Mouse (Mus musculus) layer of hippocampus, postnatal 10 days (tissue): ENCODE data around the gene Crat. TPM values are rescaled to one million over a fixed set of nuclear protein-coding genes. Genes with fewer than 3 reads are reported as not detected.

Experiments used
- DNase-seq, 2 experiments: peaks; one replicate each; pipeline ENCODE4 v3.0.0; 2021; ENCODE audit warnings: low spot score in 2 of 2
- long read RNA-seq: library from polyadenylated mRNA; stranded (forward); transcript quantifications from one replicate; pipeline ENCODE4 v2.0.0, GENCODE M21; 2023
- total RNA-seq, 2 experiments: library from RNA; stranded (reverse); gene quantifications; 2 replicates each; pipeline ENCODE4 v1.2.3; 2021

The Crat gene
- 10 to 100 TPM; 39.0 to 41.9 TPM for total RNA-seq
- long read RNA-seq, transcript Crat-201 (14 exons, 3,833 nt): major isoform, 18 of 37 reads
- long read RNA-seq, partial matches to known transcripts: 14 of 37 reads
- long read RNA-seq, other reads (novel, unspliced or antisense): 5 of 37 reads

GRCm38 (mm10) chr2:30415157-30415935 lies at the start of gene Crat:
TSS of gene Crat (minus strand) at chr2:30415813.
- DNase-seq: peak; percentile 84 to 91

- DNase-seq: no peak
Measured at GRCm38 (mm10) chr2:30464411-30464810, 48.8 kb upstream of the Crat start.

GRCm38 (mm10) chr2:30463904-30464330 lies 48.3 kb upstream of the Crat start:
- DNase-seq: no peak

- DNase-seq: no peak
Measured at GRCm38 (mm10) chr2:30463341-30463761, 47.7 kb upstream of the Crat start.

- DNase-seq: no peak
Measured at GRCm38 (mm10) chr2:30459241-30459640, 43.6 kb upstream of the Crat start.

GRCm38 (mm10) chr2:30458349-30458748 lies 42.7 kb upstream of the Crat start:
- DNase-seq: no peak

GRCm38 (mm10) chr2:30456104-30456980 lies 40.7 kb upstream of the Crat start:
- no peak for DNase-seq

- no peak for DNase-seq
Measured at GRCm38 (mm10) chr2:30454587-30454986, 39.0 kb upstream of the Crat start.

- DNase-seq: no peak
Measured at GRCm38 (mm10) chr2:30453570-30453969, 38.0 kb upstream of the Crat start.

GRCm38 (mm10) chr2:30451525-30451924 lies 35.9 kb upstream of the Crat start:
- DNase-seq: no peak

- no peak for DNase-seq
Measured at GRCm38 (mm10) chr2:30450530-30450929, 34.9 kb upstream of the Crat start.

GRCm38 (mm10) chr2:30448371-30448770 lies 32.8 kb upstream of the Crat start:
- no peak for DNase-seq

- DNase-seq: no peak
Measured at GRCm38 (mm10) chr2:30446891-30447826, 31.5 kb upstream of the Crat start.

GRCm38 (mm10) chr2:30445312-30445711 lies 29.7 kb upstream of the Crat start:
- DNase-seq: no peak

- no peak for DNase-seq
Measured at GRCm38 (mm10) chr2:30444450-30444849, 28.8 kb upstream of the Crat start.

GRCm38 (mm10) chr2:30444006-30444405 lies 28.4 kb upstream of the Crat start:
- no peak for DNase-seq

GRCm38 (mm10) chr2:30443281-30443680 lies 27.7 kb upstream of the Crat start:
- DNase-seq: no peak

- no peak for DNase-seq
Measured at GRCm38 (mm10) chr2:30442498-30442890, 26.9 kb upstream of the Crat start.

GRCm38 (mm10) chr2:30441518-30442497 lies 26.2 kb upstream of the Crat start:
- peak; percentile 61 to 65 for DNase-seq
